Mouse (Mus musculus): ENCODE measurements around the gene Mea1. TPM values are rescaled to one million over a fixed set of nuclear protein-coding genes. Genes with fewer than 3 reads are reported as not detected.

Gene Mea1
- polyA plus RNA-seq, 1 experiment from 2014 or later: 240 TPM

GRCm38 (mm10) chr17:46646322-46646662 is 32.3 kb upstream of the Mea1 start:
- ATAC-seq (ENCODE audit: low FRiP score, low TSS enrichment): no peak; the same call in 1 of the 2 replicates
- Histone ChIP-seq H3K4me2 (ENCODE audit: low read length) (peak overlapping the region; percentile 95), H3K9ac (replicated peaks; ENCODE audit: low read length) (peak overlapping the region; percentile 68), H3K4me3 (replicated peaks; ENCODE audit: low read depth, low read length) (peak overlapping the region; percentile 72), H3K9me3 (ENCODE audit: control insufficient read depth, low read length) (no peaks in the 10 kb centered on the region), H3K27me3 (ENCODE audit: control insufficient read depth, insufficient read depth, low read length) (no peaks in the 10 kb centered on the region), H3K27ac (replicated peaks; ENCODE audit: low read depth, low read length) (peak overlapping the region; percentile 89), H3K4me1 (ENCODE audit: control insufficient read depth, insufficient read depth, low read length) (peaks cover 31% of the 10 kb centered on the region), H3K36me3 (ENCODE audit: control insufficient read depth, insufficient read depth, low read length) (peaks cover 22% of the 10 kb centered on the region)
- under 1% methylated on average over 19 of the region's 19 CpGs for WGBS
- DNase-seq: no peak

DNA sequence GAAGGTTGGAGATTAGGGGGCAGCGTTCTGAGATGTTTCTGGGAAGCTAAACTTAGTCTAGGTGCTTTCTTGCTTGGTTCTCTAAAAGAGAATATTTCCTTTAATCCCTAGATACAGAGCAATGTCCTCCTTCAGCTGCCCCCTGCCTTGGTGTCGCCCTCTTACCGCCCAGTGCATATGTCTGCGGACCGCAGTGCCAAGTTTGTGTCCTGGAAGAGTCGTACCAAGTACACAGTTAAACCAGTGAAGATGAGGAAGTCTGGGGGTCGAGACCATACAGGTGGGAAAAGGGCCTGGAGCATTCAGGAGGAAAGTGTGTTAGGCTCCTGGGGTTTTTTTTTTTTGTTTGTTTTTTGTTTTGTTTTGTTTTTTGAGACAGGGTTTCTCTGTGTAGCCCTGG is 31.3 kb upstream of the Mea1 start:
- H3K4me2 ChIP-seq (ENCODE audit: low read length): peak overlapping the region; percentile 95; the same call in 1 of the 2 replicates

DNA sequence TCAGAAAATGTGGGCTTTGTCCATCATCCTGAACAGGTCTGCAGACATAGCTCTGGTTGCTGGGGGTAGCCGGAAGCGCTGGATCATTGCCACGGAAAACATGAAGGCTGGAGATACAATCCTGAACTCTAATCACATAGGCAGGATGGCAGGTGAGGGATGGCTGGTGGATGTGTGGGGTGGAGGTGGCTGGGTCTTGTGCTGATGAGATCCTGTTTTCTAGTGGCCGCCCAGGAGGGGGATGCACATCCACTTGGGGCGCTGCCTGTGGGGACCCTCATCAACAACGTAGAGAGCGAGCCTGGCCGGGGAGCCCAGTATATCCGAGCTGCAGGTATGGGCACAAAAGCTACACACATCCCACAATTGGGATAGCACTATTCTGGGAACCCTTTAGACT is 30.2 kb upstream of the Mea1 start:
- Histone ChIP-seq H3K4me1 (ENCODE audit: control insufficient read depth, insufficient read depth, low read length) (peaks cover 43% of the 10 kb centered on the region), H3K27me3 (ENCODE audit: control insufficient read depth, insufficient read depth, low read length) (no peaks in the 10 kb centered on the region)
- 92% methylated on average over 9 of the region's 9 CpGs for WGBS

More for the DNA sequence above, 31.3 kb upstream of the Mea1 start:
- Histone ChIP-seq H3K27me3 (ENCODE audit: control insufficient read depth, insufficient read depth, low read length) (no peaks in the 10 kb centered on the region), H3K9ac (replicated peaks; ENCODE audit: low read length) (no peak overlapping the region), H3K9me3 (ENCODE audit: control insufficient read depth, low read length) (no peaks in the 10 kb centered on the region), H3K4me3 (replicated peaks; ENCODE audit: low read depth, low read length) (no peak overlapping the region), H3K36me3 (ENCODE audit: control insufficient read depth, insufficient read depth, low read length) (peaks cover 15% of the 10 kb centered on the region), H3K27ac (replicated peaks; ENCODE audit: low read depth, low read length) (no peak overlapping the region), H3K4me1 (ENCODE audit: control insufficient read depth, insufficient read depth, low read length) (peaks cover 38% of the 10 kb centered on the region)
- DNase-seq: no peak
- 92% methylated on average over 7 of the region's 7 CpGs for WGBS
- no peak for ATAC-seq (ENCODE audit: low FRiP score, low TSS enrichment)

DNA sequence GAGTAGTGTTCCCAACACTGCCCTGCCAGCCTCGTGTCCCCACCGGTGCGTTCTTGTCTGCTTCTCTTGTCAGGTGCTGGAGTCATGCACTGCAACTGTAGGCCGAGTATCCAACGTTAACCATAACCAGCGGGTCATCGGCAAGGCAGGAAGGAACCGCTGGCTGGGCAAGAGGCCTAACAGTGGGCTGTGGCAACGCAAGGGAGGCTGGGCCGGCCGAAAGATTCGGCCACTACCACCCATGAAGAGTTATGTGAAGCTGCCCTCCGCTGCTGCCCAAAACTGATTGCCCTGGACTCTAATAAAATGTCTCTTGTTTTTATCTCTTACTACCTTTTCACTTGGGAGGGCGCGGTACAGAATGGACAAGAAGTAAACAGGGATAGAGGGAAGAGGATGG is 28.8 kb upstream of the Mea1 start:
- Histone ChIP-seq H3K4me3 (replicated peaks; ENCODE audit: low read depth, low read length) (peak overlapping the region; percentile 67), H3K36me3 (ENCODE audit: control insufficient read depth, insufficient read depth, low read length) (peaks cover 28% of the 10 kb centered on the region), H3K27ac (replicated peaks; ENCODE audit: low read depth, low read length) (peak overlapping the region; percentile 95), H3K4me1 (ENCODE audit: control insufficient read depth, insufficient read depth, low read length) (peaks cover 37% of the 10 kb centered on the region), H3K9me3 (ENCODE audit: control insufficient read depth, low read length) (no peaks in the 10 kb centered on the region), H3K9ac (replicated peaks; ENCODE audit: low read length) (peak overlapping the region; percentile 96), H3K27me3 (ENCODE audit: control insufficient read depth, insufficient read depth, low read length) (no peaks in the 10 kb centered on the region), H3K4me2 (ENCODE audit: low read length) (peak overlapping the region; percentile 88)
- DNase-seq (peak; percentile 17), ATAC-seq (ENCODE audit: low FRiP score, low TSS enrichment) (no peak)
- 33% methylated on average over 15 of the region's 15 CpGs for WGBS

More for the DNA sequence above, 30.2 kb upstream of the Mea1 start:
- no peak overlapping the region for H3K4me2 ChIP-seq (ENCODE audit: low read length)
- H3K27ac ChIP-seq (replicated peaks; ENCODE audit: low read depth, low read length): no peak overlapping the region
- H3K36me3 ChIP-seq (ENCODE audit: control insufficient read depth, insufficient read depth, low read length): peaks cover 17% of the 10 kb centered on the region
- no peak overlapping the region for H3K9ac ChIP-seq (replicated peaks; ENCODE audit: low read length)
- no peak overlapping the region for H3K4me3 ChIP-seq (replicated peaks; ENCODE audit: low read depth, low read length)
- no peaks in the 10 kb centered on the region for H3K9me3 ChIP-seq (ENCODE audit: control insufficient read depth, low read length)
- ATAC-seq (ENCODE audit: low FRiP score, low TSS enrichment): no peak
- DNase-seq: no peak

GRCm38 (mm10) chr17:46650232-46651031 is 28.2 kb upstream of the Mea1 start, which contains the start of gene Cul7:
Gene Cul7 (plus strand): TSS chr17:46650337.
- peak within 1 kb of the TSS; percentile 96 for H3K9ac ChIP-seq (replicated peaks; ENCODE audit: low read length)
- ATAC-seq (ENCODE audit: low FRiP score, low TSS enrichment) (peak; percentile 94), DNase-seq (peak; percentile 96)
- peak within 1 kb of the TSS; percentile 67 for H3K4me3 ChIP-seq (replicated peaks; ENCODE audit: low read depth, low read length)
- H3K4me2 ChIP-seq (ENCODE audit: low read length): peak within 1 kb of the TSS; percentile 88
- under 1% methylated on average over 58 of the region's 58 CpGs for WGBS
- H3K36me3 ChIP-seq (ENCODE audit: control insufficient read depth, insufficient read depth, low read length): peaks cover 30% of the 10 kb centered on the region
- no peaks in the 10 kb centered on the region for H3K27me3 ChIP-seq (ENCODE audit: control insufficient read depth, insufficient read depth, low read length)
- no peaks in the 10 kb centered on the region for H3K9me3 ChIP-seq (ENCODE audit: control insufficient read depth, low read length)
- peak within 1 kb of the TSS; percentile 95 for H3K27ac ChIP-seq (replicated peaks; ENCODE audit: low read depth, low read length)
- H3K4me1 ChIP-seq (ENCODE audit: control insufficient read depth, insufficient read depth, low read length): peaks cover 31% of the 10 kb centered on the region

DNA sequence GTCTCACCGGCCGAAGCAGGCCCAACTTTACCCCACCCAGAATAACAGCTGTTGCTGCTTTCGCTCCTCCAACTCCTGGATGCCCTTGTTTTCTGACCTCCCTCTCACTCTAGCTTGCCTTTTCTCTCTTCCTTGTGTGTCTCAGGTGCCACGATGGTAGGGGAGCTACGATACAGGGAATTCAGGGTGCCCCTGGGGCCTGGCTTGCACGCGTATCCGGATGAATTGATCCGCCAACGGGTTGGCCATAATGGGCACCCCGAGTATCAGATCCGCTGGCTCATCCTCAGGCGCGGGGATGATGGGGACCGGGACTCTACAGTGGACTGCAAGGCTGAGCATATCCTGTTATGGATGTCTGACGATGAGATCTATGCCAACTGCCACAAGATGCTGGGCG is 27.3 kb upstream of the Mea1 start:
- H3K9me3 ChIP-seq (ENCODE audit: control insufficient read depth, low read length): no peaks in the 10 kb centered on the region
- H3K4me1 ChIP-seq (ENCODE audit: control insufficient read depth, insufficient read depth, low read length): peaks cover 31% of the 10 kb centered on the region
- ATAC-seq (ENCODE audit: low FRiP score, low TSS enrichment) (no peak), DNase-seq (no peak)
- peak overlapping the region; percentile 67 for H3K4me3 ChIP-seq (replicated peaks; ENCODE audit: low read depth, low read length)
- peak overlapping the region; percentile 96 for H3K9ac ChIP-seq (replicated peaks; ENCODE audit: low read length)
- H3K4me2 ChIP-seq (ENCODE audit: low read length): peak overlapping the region; percentile 88
- peak overlapping the region; percentile 95 for H3K27ac ChIP-seq (replicated peaks; ENCODE audit: low read depth, low read length)
- H3K36me3 ChIP-seq (ENCODE audit: control insufficient read depth, insufficient read depth, low read length): peaks cover 39% of the 10 kb centered on the region
- no peaks in the 10 kb centered on the region for H3K27me3 ChIP-seq (ENCODE audit: control insufficient read depth, insufficient read depth, low read length)
- WGBS: 79% methylated on average over 17 of the region's 17 CpGs

- Histone ChIP-seq H3K4me1 (ENCODE audit: control insufficient read depth, insufficient read depth, low read length) (peaks cover 25% of the 10 kb centered on the region), H3K9me3 (ENCODE audit: control insufficient read depth, low read length) (no peaks in the 10 kb centered on the region), H3K36me3 (ENCODE audit: control insufficient read depth, insufficient read depth, low read length) (peaks cover 46% of the 10 kb centered on the region), H3K4me2 (ENCODE audit: low read length) (peak overlapping the region; percentile 88), H3K27me3 (ENCODE audit: control insufficient read depth, insufficient read depth, low read length) (no peaks in the 10 kb centered on the region), H3K4me3 (replicated peaks; ENCODE audit: low read depth, low read length) (peak overlapping the region; percentile 67), H3K9ac (replicated peaks; ENCODE audit: low read length) (peak overlapping the region; percentile 96), H3K27ac (replicated peaks; ENCODE audit: low read depth, low read length) (no peak overlapping the region)
- ATAC-seq (ENCODE audit: low FRiP score, low TSS enrichment) (no peak), DNase-seq (no peak)
- 79% methylated on average over 20 of the region's 20 CpGs for WGBS
These were observed 26.6 kb upstream of the Mea1 start for GRCm38 (mm10) chr17:46651755-46652547.

GRCm38 (mm10) chr17:46656054-46656453 is 22.5 kb upstream of the Mea1 start:
- Histone ChIP-seq H3K36me3 (ENCODE audit: control insufficient read depth, insufficient read depth, low read length) (peaks cover 79% of the 10 kb centered on the region), H3K4me3 (replicated peaks; ENCODE audit: low read depth, low read length) (no peak overlapping the region), H3K27ac (replicated peaks; ENCODE audit: low read depth, low read length) (no peak overlapping the region), H3K4me1 (ENCODE audit: control insufficient read depth, insufficient read depth, low read length) (peaks cover 14% of the 10 kb centered on the region), H3K4me2 (ENCODE audit: low read length) (no peak overlapping the region), H3K9me3 (ENCODE audit: control insufficient read depth, low read length) (no peaks in the 10 kb centered on the region), H3K9ac (replicated peaks; ENCODE audit: low read length) (no peak overlapping the region), H3K27me3 (ENCODE audit: control insufficient read depth, insufficient read depth, low read length) (no peaks in the 10 kb centered on the region)
- DNase-seq: no peak
- WGBS: 92% methylated on average over 6 of the region's 6 CpGs
- ATAC-seq (ENCODE audit: low FRiP score, low TSS enrichment): no peak
